Mouse (Mus musculus) spleen, adult 18-20 months (tissue): ENCODE results near the gene Zfp597.
A peak's percentile ranks its signal among the peaks of the same experiment; 100 is the strongest.
"Not testable (repeated sequence)": the region's sequence is repeated elsewhere in the genome, so short reads cannot be mapped to it uniquely, and the experiment has no call there.

Experiments
- DNase-seq, 2 experiments: peaks; one replicate each; pipeline ENCODE4 v3.0.0; 2022; ENCODE audit warnings: mixed read lengths in 2 of 2

Gene Zfp597

DNA sequence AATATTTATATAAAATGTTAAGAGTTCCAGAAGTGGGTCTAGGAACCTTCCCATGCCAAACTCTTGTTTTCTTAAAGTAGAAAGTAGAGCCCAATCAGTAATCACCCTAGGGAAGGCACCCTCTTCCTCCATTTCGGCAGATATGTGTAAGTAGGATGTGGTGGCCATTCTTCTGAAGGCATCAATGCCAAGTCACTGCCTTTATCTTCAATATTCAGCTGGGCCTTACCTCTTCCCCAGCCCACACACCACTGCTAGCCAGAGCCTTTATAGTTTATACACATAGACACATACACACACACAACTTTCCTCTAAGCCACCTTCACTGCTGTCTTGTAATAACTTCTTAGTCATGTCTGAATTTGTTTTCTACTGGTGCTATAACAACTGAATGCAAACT, 28.6 kb downstream of the Zfp597 start:
- no peak for DNase-seq

- no peak for DNase-seq
These were observed 29.8 kb downstream of the Zfp597 start for GRCm38 (mm10) chr16:3854437-3855182.

DNA sequence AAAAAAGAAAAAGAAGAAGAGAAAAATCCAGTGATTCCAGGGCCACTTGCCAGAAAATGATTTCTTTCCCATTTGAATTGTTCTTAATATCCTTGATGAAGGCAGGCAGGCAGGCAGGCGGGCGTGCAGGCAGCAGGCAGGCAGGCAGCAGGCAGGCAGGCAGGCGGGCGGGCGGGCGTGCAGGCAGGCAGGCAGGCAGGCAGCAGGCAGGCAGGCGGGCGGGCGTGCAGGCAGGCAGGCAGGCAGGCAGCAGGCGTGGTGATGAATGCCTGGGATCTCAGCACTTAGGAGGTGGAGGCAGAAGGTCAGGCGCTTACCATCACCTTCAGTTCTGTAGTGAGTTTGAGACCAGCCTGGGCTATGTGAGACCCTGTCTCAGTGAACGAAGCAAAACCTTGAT, 31.8 kb downstream of the Zfp597 start:
- DNase-seq, result no peak

DNA sequence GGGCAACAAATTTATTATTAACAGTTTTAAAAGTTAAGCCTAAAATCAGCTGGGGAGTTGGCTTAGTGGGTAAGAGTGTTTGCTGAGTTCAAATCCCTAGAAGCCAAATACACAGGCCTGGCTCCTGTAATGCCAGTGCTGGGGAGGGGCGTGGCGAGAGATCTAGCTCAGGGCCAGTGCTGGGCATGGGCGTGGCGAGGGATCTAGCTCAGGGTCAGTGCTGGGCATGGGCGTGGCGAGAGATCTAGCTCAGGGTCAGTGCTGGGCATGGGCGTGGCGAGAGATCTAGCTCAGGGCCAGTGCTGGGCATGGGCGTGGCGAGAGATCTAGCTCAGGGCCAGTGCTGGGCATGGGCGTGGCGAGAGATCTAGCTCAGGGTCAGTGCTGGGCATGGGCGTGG, 33.1 kb downstream of the Zfp597 start:
- not testable (repeated sequence) for DNase-seq

DNA sequence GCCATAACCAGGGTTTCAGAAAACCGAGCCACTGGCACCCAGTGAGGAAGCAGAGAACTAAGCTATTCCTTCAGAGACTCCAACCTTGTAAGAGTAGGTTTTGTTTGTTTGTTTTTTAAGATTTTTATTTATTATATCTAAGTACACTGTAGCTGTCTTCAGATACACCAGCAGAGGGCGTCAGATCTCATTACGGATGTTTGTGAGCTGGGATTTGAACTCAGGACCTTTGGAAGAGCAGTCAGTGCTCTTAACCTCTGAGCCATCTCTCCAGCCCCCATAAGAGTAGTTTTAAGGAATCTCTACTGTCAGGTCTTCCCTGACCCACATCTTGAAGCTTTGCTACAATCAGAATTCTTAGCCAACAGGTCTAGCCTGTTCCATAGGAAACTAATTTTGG, 35.9 kb downstream of the Zfp597 start:
- no peak for DNase-seq

DNA sequence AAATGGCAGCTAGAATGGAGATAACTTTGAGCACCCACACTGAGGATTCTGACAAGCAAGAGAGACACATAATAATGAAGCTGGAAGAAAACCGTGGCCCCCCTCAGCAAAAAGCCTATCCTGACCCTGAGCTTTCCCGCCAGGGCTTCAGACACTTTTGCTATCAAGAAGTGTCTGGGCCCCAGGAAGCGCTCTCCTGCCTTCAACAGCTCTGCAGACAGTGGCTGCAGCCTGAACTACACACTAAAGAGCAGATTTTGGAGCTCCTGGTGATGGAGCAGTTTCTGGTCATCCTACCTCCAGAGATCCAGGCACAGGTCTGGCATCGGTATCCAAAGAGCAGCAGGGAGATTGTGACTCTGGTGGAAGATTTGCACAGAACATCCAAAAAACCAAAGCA, 36.5 kb downstream of the Zfp597 start:
- no peak for DNase-seq

DNA sequence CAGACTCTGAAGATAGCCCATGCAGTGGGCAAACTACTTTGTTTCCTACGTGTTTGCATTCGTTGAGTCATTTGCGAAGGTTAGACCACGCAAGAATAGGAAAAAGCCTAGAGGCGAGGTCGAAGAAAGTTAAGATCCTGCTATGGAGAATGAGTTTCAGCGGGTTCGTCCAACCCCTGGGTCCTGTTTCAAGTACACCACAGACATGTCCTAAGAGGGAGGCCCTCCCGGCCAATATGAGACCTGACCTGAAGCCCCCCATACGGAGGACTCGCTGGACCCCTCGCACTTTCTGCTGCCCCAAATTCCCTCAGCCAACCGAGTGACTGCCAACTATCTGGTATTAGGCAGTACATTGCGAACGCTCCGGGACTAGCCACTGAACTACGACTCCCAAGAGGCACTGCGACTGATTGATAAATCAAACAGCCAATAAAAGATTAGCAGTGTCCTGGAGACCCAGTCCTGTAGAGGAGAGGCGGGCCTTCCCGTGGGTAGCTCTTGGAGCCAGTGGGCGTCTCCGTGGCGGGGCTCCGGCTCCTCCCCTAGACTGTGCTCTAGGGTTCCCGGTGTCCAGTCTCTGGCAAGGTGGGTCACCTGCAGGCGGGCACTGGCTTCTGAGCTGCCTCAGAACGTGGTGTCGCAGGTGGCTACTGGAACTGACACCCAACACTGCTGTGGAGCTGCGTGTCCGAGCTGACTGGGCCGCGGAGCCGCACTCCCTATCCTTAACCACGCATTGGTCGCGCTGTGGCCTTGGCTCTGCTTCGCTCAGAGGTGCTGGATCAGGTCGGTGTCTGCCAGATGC, 37.4 kb downstream of the Zfp597 start, which contains the start of gene Zfp174:
Gene Zfp174 (plus strand): TSS at position 558 of the 808 bp plus-strand sequence.
- peak; percentile 85 to 88 for DNase-seq

DNA sequence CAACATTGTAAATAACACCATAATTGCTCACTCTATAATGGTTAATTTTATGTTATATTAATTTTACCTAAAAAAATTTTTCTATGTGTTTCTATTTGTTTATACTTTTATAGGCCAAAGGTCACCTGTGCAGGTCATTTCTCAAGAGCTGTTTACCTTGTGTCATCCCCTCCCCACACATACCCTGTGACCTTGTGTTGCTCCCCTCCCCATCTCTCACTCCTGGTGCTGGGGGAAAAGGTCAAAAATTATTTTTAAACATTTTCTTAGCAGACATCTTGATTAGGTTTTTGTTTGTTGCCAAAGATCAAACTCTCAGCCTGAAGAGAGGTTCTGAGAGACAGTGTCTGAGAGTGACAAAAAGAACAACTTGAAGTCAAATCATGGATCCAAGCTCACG, 40.6 kb downstream of the Zfp597 start:
- DNase-seq, result no peak

- DNase-seq, result no peak
These were observed 41.4 kb downstream of the Zfp597 start for GRCm38 (mm10) chr16:3842989-3843388.

- no peak for DNase-seq
These were observed 45.0 kb downstream of the Zfp597 start for GRCm38 (mm10) chr16:3839157-3839885.

- DNase-seq, result no peak
These were observed 48.9 kb downstream of the Zfp597 start for GRCm38 (mm10) chr16:3835461-3835860.

DNA sequence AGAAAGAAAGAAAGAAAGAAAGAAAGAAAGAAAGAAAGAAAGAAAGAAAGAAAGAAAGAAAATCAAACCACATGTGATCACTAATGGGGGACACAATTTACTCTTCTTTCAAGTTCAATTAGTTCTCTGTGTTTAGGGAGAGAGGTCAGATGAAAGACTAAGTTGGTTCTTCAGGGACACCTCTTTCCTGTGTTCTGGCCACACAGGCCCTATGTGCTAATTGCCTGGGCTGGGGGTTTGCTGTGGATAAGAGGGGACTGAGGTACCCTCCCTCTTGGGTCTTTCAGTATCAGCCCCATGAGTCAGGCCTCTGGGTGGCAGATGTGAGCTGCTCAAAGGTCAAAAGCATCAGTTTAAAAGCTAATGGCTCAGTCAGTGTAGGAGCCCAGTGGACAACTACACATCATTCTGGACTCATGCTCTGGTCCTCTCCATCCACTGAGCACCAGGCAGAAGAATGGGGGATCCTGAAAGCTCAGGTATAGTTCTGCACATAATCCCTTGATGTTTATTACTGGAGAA, 53.7 kb downstream of the Zfp597 start, which contains the start of gene Olfr15:
Gene Olfr15 (plus strand): TSS at position 291 of the 522 bp plus-strand sequence.
- DNase-seq, result no peak

DNA sequence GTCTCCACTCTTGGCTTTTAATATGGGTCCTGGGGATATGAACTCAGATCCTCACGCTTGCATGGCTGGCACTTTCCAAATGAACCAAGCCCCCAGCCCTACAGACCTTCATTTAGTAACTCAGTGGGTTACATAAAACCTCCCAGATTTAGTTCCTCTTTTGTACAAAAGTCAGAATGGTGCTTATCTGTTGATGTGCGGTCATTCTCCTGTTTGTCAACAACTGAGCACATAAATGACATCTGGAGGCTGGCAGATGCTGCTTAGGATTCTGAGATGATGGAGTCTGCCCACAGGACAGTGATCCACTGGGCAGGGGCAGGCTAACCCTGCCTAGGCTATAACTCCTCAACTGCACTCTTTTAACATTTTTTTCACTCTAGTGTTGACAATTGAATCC, 54.6 kb downstream of the Zfp597 start:
- no peak for DNase-seq

DNA sequence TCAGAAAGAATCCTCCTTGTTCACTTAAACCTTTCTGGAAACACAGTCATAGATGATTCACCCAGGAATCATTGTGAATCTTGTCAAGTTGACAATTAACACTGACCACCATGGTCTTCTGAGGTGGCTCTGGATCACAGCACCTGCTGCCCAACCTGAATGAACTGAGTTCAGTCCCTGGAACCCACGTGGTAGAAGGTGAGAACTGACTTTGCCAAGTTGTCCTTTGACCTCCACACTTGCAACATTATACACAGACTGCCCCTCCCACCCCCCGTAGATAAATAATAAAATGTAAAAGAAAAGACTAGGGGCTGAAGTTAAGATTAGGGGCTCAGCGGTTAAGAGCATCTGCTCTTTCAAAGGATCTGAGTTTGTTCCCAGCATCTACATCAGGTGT, 56.3 kb downstream of the Zfp597 start:
- DNase-seq, result no peak

DNA sequence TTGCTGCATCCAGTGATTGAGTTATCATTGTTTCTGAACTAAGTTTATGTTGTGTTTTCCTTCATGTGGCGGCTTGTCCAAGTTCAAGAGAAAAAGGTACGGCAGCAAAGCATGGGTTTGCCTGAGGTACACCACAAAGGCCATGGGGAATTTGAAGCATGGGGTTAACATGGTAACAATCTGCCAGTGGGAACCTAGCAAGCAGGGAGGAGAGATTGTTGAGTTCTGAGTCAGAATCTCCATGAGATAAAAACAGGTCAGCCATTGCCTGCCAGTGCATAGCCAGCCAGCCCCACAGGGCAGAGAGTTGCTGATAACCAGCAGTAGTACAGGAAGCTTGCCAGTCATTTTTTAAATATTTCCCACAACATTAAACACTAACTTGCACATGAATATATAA, 64.2 kb downstream of the Zfp597 start:
- DNase-seq, result no peak

GRCm38 (mm10) chr16:3814667-3815066, 69.7 kb downstream of the Zfp597 start:
- DNase-seq, result peak; percentile 50 to 61
